Mouse (Mus musculus): ENCODE measurements at regions not wholly inside any gene's neighbourhood (a gene's known extent, or its start where the extent isn't known, plus 50 kb on each side); places are given as distances from the start of the nearest gene placed in this dataset.

DNA sequence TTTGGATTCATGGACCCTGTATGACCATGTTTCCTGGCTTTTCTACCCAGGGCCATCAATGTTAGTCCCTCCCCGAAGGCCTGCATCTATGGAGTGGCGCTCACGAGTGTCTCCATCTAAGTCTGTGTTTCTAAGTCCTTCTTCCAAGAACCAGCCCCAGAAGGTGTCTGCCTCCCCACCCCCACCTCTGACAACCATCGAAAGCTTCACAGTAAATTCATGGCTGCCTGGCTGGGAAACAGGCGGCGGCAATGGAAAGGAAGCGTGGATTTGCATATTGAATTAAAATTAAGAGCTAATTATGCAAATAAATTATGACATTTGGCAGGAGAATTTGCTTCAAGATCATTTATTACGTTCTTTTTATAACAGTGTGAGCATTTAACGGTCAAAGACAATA lies 83.9 kb downstream of the Hif1an start:
- WGBS: 72% methylated on average over 9 of the region's 9 CpGs
- no peak overlapping the region for H3K27ac ChIP-seq (ENCODE audit: low read length)
- no peak overlapping the region for H3K4me2 ChIP-seq (ENCODE audit: low read depth, low read length)
- H3K9ac ChIP-seq (ENCODE audit: low read depth, low read length): no peak overlapping the region
- no peaks in the 10 kb centered on the region for H3K4me1 ChIP-seq (ENCODE audit: control insufficient read depth, insufficient read depth, low read length)
- ATAC-seq: no peak
- no peaks in the 10 kb centered on the region for H3K36me3 ChIP-seq (ENCODE audit: control insufficient read depth, insufficient read depth, low read length)
- no peak overlapping the region for H3K4me3 ChIP-seq (ENCODE audit: low read length)
- H3K27me3 ChIP-seq (replicated peaks; ENCODE audit: control insufficient read depth, insufficient read depth, low read length): peaks cover 30% of the 10 kb centered on the region
- H3K9me3 ChIP-seq (ENCODE audit: control insufficient read depth, low read length): no peaks in the 10 kb centered on the region

- Histone ChIP-seq H3K27me3 (replicated peaks; ENCODE audit: control insufficient read depth, insufficient read depth, low read length) (peaks cover 23% of the 10 kb centered on the region), H3K4me2 (ENCODE audit: low read depth, low read length) (no peak overlapping the region), H3K4me3 (ENCODE audit: low read length) (no peak overlapping the region), H3K36me3 (ENCODE audit: control insufficient read depth, insufficient read depth, low read length) (no peaks in the 10 kb centered on the region), H3K27ac (ENCODE audit: low read length) (no peak overlapping the region), H3K9ac (ENCODE audit: low read depth, low read length) (no peak overlapping the region), H3K9me3 (ENCODE audit: control insufficient read depth, low read length) (no peaks in the 10 kb centered on the region), H3K4me1 (ENCODE audit: control insufficient read depth, insufficient read depth, low read length) (no peaks in the 10 kb centered on the region)
- ATAC-seq: no peak
- WGBS: 64% methylated on average over 7 of the region's 7 CpGs
Measured at GRCm38 (mm10) chr19:44649206-44649605, 86.6 kb downstream of the Hif1an start.

- Histone ChIP-seq H3K36me3 (ENCODE audit: control insufficient read depth, insufficient read depth, low read length) (no peaks in the 10 kb centered on the region), H3K4me1 (ENCODE audit: control insufficient read depth, insufficient read depth, low read length) (no peaks in the 10 kb centered on the region), H3K9ac (ENCODE audit: low read depth, low read length) (no peak overlapping the region), H3K4me3 (ENCODE audit: low read length) (no peak overlapping the region), H3K27me3 (replicated peaks; ENCODE audit: control insufficient read depth, insufficient read depth, low read length) (peaks cover 33% of the 10 kb centered on the region), H3K9me3 (ENCODE audit: control insufficient read depth, low read length) (no peaks in the 10 kb centered on the region), H3K27ac (ENCODE audit: low read length) (no peak overlapping the region), H3K4me2 (ENCODE audit: low read depth, low read length) (no peak overlapping the region)
- no peak for ATAC-seq
- WGBS: 26% methylated on average over 2 of the region's 2 CpGs
Measured at GRCm38 (mm10) chr19:44650841-44651240, 88.2 kb downstream of the Hif1an start.

- H3K27ac ChIP-seq (ENCODE audit: low read length): no peak overlapping the region
- no peaks in the 10 kb centered on the region for H3K4me1 ChIP-seq (ENCODE audit: control insufficient read depth, insufficient read depth, low read length)
- no peaks in the 10 kb centered on the region for H3K9me3 ChIP-seq (ENCODE audit: control insufficient read depth, low read length)
- no peak overlapping the region for H3K9ac ChIP-seq (ENCODE audit: low read depth, low read length)
- no peak for ATAC-seq
- no peaks in the 10 kb centered on the region for H3K36me3 ChIP-seq (ENCODE audit: control insufficient read depth, insufficient read depth, low read length)
- H3K4me3 ChIP-seq (ENCODE audit: low read length): no peak overlapping the region
- WGBS: 10% methylated on average over 4 of the region's 4 CpGs
- H3K27me3 ChIP-seq (replicated peaks; ENCODE audit: control insufficient read depth, insufficient read depth, low read length): peaks cover 30% of the 10 kb centered on the region
- H3K4me2 ChIP-seq (ENCODE audit: low read depth, low read length): no peak overlapping the region
Measured at GRCm38 (mm10) chr19:44651605-44652004, 89.0 kb downstream of the Hif1an start.

GRCm38 (mm10) chr19:44655719-44656118 lies 93.1 kb downstream of the Hif1an start:
- H3K27me3 ChIP-seq (replicated peaks; ENCODE audit: control insufficient read depth, insufficient read depth, low read length): peaks cover 23% of the 10 kb centered on the region
- no peak overlapping the region for H3K4me3 ChIP-seq (ENCODE audit: low read length)
- ATAC-seq: no peak
- H3K9ac ChIP-seq (ENCODE audit: low read depth, low read length): no peak overlapping the region
- H3K4me1 ChIP-seq (ENCODE audit: control insufficient read depth, insufficient read depth, low read length): no peaks in the 10 kb centered on the region
- no peak overlapping the region for H3K27ac ChIP-seq (ENCODE audit: low read length)
- WGBS: 9% methylated on average over 6 of the region's 6 CpGs
- H3K9me3 ChIP-seq (ENCODE audit: control insufficient read depth, low read length): no peaks in the 10 kb centered on the region
- no peak overlapping the region for H3K4me2 ChIP-seq (ENCODE audit: low read depth, low read length)
- no peaks in the 10 kb centered on the region for H3K36me3 ChIP-seq (ENCODE audit: control insufficient read depth, insufficient read depth, low read length)

DNA sequence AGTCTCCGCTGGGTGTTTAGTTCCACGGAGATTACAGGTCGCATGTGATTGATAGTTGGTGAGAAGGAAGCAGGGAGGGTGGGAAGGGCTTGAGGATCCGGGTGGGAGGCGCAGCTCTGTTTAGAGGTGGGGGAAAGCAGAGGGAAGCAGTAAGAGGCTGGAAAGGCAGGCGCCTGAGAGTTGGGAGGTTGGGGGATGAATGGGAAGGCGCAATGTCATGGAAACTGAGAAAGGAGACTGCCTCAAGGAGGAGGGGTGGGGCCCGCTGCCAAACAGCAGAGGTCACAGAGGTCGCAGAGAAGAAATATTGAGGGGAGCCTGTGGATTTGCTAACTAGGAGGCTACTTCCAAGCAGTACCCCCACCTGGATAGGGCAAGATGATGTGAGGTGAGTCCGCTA lies 96.5 kb upstream of the Pax2 start:
- H3K9me3 ChIP-seq (ENCODE audit: control insufficient read depth, low read length): no peaks in the 10 kb centered on the region
- H3K9ac ChIP-seq (ENCODE audit: low read depth, low read length): no peak overlapping the region
- H3K27me3 ChIP-seq (replicated peaks; ENCODE audit: control insufficient read depth, insufficient read depth, low read length): peaks cover 28% of the 10 kb centered on the region; the same call in 1 of the 2 replicates
- no peak for ATAC-seq
- H3K4me1 ChIP-seq (ENCODE audit: control insufficient read depth, insufficient read depth, low read length): no peaks in the 10 kb centered on the region
- H3K4me3 ChIP-seq (ENCODE audit: low read length): no peak overlapping the region
- no peaks in the 10 kb centered on the region for H3K36me3 ChIP-seq (ENCODE audit: control insufficient read depth, insufficient read depth, low read length)
- 14% methylated on average over 10 of the region's 10 CpGs for WGBS
- H3K27ac ChIP-seq (ENCODE audit: low read length): no peak overlapping the region
- H3K4me2 ChIP-seq (ENCODE audit: low read depth, low read length): no peak overlapping the region

DNA sequence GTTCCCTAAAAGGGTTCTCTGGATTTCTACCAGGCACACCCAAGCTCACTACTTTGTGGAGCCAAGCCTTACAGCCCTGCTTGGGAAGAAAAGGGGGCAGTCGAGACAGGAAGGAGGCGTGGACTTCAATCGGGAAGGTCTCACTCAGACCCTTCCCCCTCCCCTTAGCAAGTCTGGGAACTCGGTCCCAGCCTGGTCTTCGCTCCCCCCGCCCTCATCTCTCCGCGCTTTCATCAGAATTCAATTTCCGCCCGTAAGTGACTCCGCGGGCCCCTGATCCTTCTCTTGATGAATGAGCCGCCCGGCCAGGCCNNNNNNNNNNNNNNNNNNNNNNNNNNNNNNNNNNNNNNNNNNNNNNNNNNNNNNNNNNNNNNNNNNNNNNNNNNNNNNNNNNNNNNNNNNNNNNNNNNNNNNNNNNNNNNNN lies 86.3 kb upstream of the Pax2 start:
- H3K4me2 ChIP-seq (ENCODE audit: low read depth, low read length): peak overlapping the region; percentile 40
- no peaks in the 10 kb centered on the region for H3K9me3 ChIP-seq (ENCODE audit: control insufficient read depth, low read length)
- H3K9ac ChIP-seq (ENCODE audit: low read depth, low read length): no peak overlapping the region
- no peak for ATAC-seq
- H3K4me3 ChIP-seq (ENCODE audit: low read length): 0 out of 2 replicates have a peak overlapping the region, but pooled peaks have one; percentile 19
- no peak overlapping the region for H3K27ac ChIP-seq (ENCODE audit: low read length)
- H3K27me3 ChIP-seq (replicated peaks; ENCODE audit: control insufficient read depth, insufficient read depth, low read length): peaks cover 74% of the 10 kb centered on the region
- H3K4me1 ChIP-seq (ENCODE audit: control insufficient read depth, insufficient read depth, low read length): peaks cover 7% of the 10 kb centered on the region; the same call in 1 of the 2 replicates
- no peaks in the 10 kb centered on the region for H3K36me3 ChIP-seq (ENCODE audit: control insufficient read depth, insufficient read depth, low read length)
- WGBS: 1% methylated on average over 14 of the region's 14 CpGs

- no peak for ATAC-seq
- H3K4me3 ChIP-seq (ENCODE audit: low read length): no peak overlapping the region; the same call in 1 of the 2 replicates
Measured at GRCm38 (mm10) chr19:44674621-44675245, 81.1 kb upstream of the Pax2 start.

GRCm38 (mm10) chr19:44676555-44677120 lies 79.2 kb upstream of the Pax2 start:
- no peak for ATAC-seq
- no peak overlapping the region for H3K9ac ChIP-seq (ENCODE audit: low read depth, low read length)
- peaks cover 7% of the 10 kb centered on the region; the same call in 1 of the 2 replicates for H3K4me1 ChIP-seq (ENCODE audit: control insufficient read depth, insufficient read depth, low read length)
- no peak overlapping the region for H3K4me2 ChIP-seq (ENCODE audit: low read depth, low read length)
- no peaks in the 10 kb centered on the region for H3K36me3 ChIP-seq (ENCODE audit: control insufficient read depth, insufficient read depth, low read length)
- WGBS: 8% methylated on average over 12 of the region's 12 CpGs
- H3K27ac ChIP-seq (ENCODE audit: low read length): no peak overlapping the region
- H3K27me3 ChIP-seq (replicated peaks; ENCODE audit: control insufficient read depth, insufficient read depth, low read length): peaks cover 84% of the 10 kb centered on the region
- H3K4me3 ChIP-seq (ENCODE audit: low read length): no peak overlapping the region
- no peaks in the 10 kb centered on the region for H3K9me3 ChIP-seq (ENCODE audit: control insufficient read depth, low read length)

More at GRCm38 (mm10) chr19:44674621-44675245, 81.1 kb upstream of the Pax2 start:
- Histone ChIP-seq H3K36me3 (ENCODE audit: control insufficient read depth, insufficient read depth, low read length) (no peaks in the 10 kb centered on the region), H3K4me2 (ENCODE audit: low read depth, low read length) (no peak overlapping the region), H3K9ac (ENCODE audit: low read depth, low read length) (no peak overlapping the region), H3K27me3 (replicated peaks; ENCODE audit: control insufficient read depth, insufficient read depth, low read length) (peaks cover 83% of the 10 kb centered on the region), H3K9me3 (ENCODE audit: control insufficient read depth, low read length) (no peaks in the 10 kb centered on the region), H3K27ac (ENCODE audit: low read length) (no peak overlapping the region), H3K4me1 (ENCODE audit: control insufficient read depth, insufficient read depth, low read length) (peaks cover 7% of the 10 kb centered on the region; the same call in 1 of the 2 replicates)
- 6% methylated on average over 45 of the region's 45 CpGs for WGBS

All from intestine, embryonic 16.5 days (tissue).